Mouse (Mus musculus) lung, postnatal 0 days (tissue): ENCODE measurements around the gene Btrc. TPM values are rescaled to one million over a fixed set of nuclear protein-coding genes. Genes with fewer than 3 reads are reported as not detected.
A peak's percentile ranks its signal among the peaks of the same experiment; 100 is the strongest.

ENCODE experiments used
- ATAC-seq: fragments of 200-750 bp; cut with Nextera tagmentation; 2 replicates; pipeline ENCODE4 v1.8.0; 2017; ENCODE audit warnings: moderate library complexity
- DNase-seq: peaks from one replicate; pipeline ENCODE4 v3.0.0-alpha.2; 2016; ENCODE audit warnings: low spot score
- H3K27ac ChIP-seq: fragments of 300-500 bp; sonication (generic); 2 replicates; pipeline ENCODE4 v1.5.1; 2014; ENCODE audit warnings: antibody characterized with exemption, mild to moderate bottlenecking, low read length, mixed read lengths
- H3K27me3 ChIP-seq: fragments of 300-500 bp; sonication (generic); replicated peaks from 2 replicates; pipeline ENCODE4 v1.6.1; 2014; ENCODE audit warnings: low read length, mixed read lengths; ENCODE audit not compliant: insufficient read depth
- H3K36me3 ChIP-seq: fragments of 300-500 bp; sonication (generic); 2 replicates; pipeline ENCODE4 v1.6.1; 2014; ENCODE audit warnings: low read length, mixed read lengths; ENCODE audit not compliant: insufficient read depth
- H3K4me1 ChIP-seq: fragments of 300-500 bp; sonication (generic); 2 replicates; pipeline ENCODE4 v1.6.1; 2014; ENCODE audit warnings: antibody characterized with exemption, low read depth, low read length, mixed read lengths; ENCODE audit not compliant: insufficient read depth
- H3K4me2 ChIP-seq: fragments of 300-500 bp; sonication (generic); replicated peaks from 2 replicates; pipeline ENCODE4 v1.6.1; 2014; ENCODE audit warnings: low read depth, mild to moderate bottlenecking, low read length, moderate library complexity, mixed read lengths
- H3K4me3 ChIP-seq: fragments of 300-500 bp; sonication (generic); 2 replicates; pipeline ENCODE4 v1.5.1; 2014; ENCODE audit warnings: low read depth, low read length
- H3K9ac ChIP-seq: fragments of 300-500 bp; sonication (generic); replicated peaks from 2 replicates; pipeline ENCODE4 v1.6.1; 2014; ENCODE audit warnings: low read depth, mild to moderate bottlenecking
- H3K9me3 ChIP-seq: fragments of 300-500 bp; sonication (generic); 2 replicates; pipeline ENCODE4 v1.6.1; 2016; ENCODE audit warnings: low read length, mixed read lengths
- CTCF ChIP-seq: IDR thresholded peaks from 2 replicates; pipeline ENCODE4 v1.5.1; 2016; ENCODE audit warnings: antibody characterized with exemption, mild to moderate bottlenecking
- EP300 ChIP-seq: IDR thresholded peaks from 2 replicates; pipeline ENCODE4 v1.6.1; 2016; ENCODE audit warnings: antibody characterized with exemption, mild to moderate bottlenecking, control low read depth
- whole genome bisulfite sequencing: fragments of 180-500 bp; shearing (Covaris S2); extraction: QIAGEN DNeasy Blood & Tissue Kit; methylation state at CpG from one replicate; pipeline ENCODE4 v1.1.7; 2014; 5-methylcytosine and 5-hydroxymethylcytosine counted together
- polyA plus RNA-seq: library from polyadenylated mRNA; unstranded; fragments of >200 nt; fragmentation: Nextera tagmentation; extraction: Ambion mirVana; gene quantifications from 2 replicates; pipeline ENCODE4 v1.2.1, GENCODE M21; 2015

The Btrc gene
- polyA plus RNA-seq, 1 experiment from 2014 or later, result 20.7 TPM

DNA sequence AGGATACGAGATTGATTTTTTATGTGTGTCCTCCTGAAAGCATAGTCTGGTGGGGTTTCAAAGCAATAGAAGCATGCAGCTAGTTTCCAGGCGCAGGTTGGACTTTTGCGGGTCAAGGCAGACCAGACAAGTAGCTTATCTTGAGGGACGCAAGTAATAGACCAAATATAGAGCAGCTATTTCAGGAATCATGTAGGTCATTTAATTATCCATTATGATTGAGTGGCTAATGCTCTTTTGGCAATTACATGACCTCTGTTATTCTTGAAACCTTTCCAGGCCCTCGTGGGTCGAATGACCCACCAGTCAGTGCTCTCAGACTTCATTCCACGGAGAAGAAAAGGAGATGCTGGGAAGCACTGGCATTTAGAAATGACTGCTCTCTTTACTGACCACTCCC is 78.2 kb downstream of the Btrc start:
- peak overlapping the region; percentile 57 for H3K27ac ChIP-seq
- H3K9ac ChIP-seq, result no peak overlapping the region
- peak; percentile 34 for DNase-seq
- H3K27me3 ChIP-seq, result no peaks in the 10 kb centered on the region
- no peak for ATAC-seq
- 56% methylated on average over 7 of the region's 7 CpGs for WGBS
- no peaks in the 10 kb centered on the region for H3K36me3 ChIP-seq
- TF ChIP-seq EP300, result no peak
- TF ChIP-seq CTCF, result no peak
- H3K4me3 ChIP-seq, result no peak overlapping the region
- H3K4me1 ChIP-seq, result no peaks in the 10 kb centered on the region
- H3K4me2 ChIP-seq, result no peak overlapping the region
- no peaks in the 10 kb centered on the region for H3K9me3 ChIP-seq

DNA sequence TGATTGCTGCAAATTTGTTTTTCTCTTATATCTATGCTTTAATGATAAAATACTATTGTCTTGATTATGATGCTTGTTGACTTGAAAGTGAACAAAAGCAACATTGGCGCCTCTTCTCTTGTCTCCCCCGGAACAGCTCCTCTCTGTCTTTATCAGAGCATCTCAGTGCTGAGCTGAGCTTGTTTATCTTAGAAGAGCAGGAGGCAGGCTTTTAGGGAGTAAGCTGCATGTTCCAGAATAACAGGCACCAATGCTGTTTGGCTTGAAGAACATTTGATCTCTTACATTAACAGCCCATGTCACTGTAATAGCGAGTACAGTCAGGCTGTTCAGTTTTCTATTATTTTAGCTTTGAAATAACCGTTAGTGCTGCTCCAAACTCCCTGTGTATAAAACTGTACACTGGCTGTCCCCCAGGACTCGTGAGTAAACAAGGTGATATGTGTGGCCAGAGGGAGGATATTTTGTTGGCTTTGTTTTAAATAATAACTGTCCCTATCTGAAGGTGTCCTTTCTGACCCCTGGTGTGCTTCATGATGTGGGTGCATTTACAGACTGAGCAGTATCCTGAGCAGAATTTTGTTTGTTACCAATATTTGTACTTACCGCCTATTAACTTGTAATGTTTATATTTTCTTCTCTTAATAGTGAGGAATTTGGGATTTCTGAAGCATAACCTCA is 81.9 kb downstream of the Btrc start:
- no peak overlapping the region for H3K4me3 ChIP-seq
- no peak overlapping the region for H3K27ac ChIP-seq
- no peak for TF ChIP-seq EP300
- TF ChIP-seq CTCF, result no peak
- no peak overlapping the region for H3K9ac ChIP-seq
- H3K36me3 ChIP-seq, result no peaks in the 10 kb centered on the region
- no peaks in the 10 kb centered on the region for H3K9me3 ChIP-seq
- ATAC-seq (no peak), DNase-seq (no peak)
- H3K27me3 ChIP-seq, result no peaks in the 10 kb centered on the region
- H3K4me1 ChIP-seq, result no peaks in the 10 kb centered on the region
- WGBS, result 42% methylated on average over 6 of the region's 6 CpGs
- no peak overlapping the region for H3K4me2 ChIP-seq

DNA sequence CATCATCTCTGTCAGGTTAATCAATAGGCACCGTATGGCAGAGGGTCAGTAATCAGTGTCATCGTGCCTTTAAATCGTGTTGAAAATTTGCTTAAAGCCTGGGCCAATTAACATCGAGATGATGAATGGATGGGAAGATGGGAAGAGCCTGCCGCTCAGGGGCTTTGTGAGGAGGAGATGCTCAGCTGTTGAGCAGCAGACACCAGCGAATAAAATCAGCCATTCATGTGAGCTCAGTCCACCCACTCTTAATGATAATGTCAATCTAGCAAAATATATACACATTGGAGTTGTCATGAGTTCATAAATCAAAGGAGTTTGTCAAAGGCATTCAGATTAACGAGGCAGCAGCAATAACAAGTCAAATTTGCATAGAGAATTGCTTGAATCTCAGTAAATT is 83.1 kb downstream of the Btrc start:
- ATAC-seq (no peak), DNase-seq (no peak)
- Histone ChIP-seq H3K9me3 (no peaks in the 10 kb centered on the region), H3K4me3 (no peak overlapping the region), H3K9ac (no peak overlapping the region), H3K27ac (no peak overlapping the region), H3K36me3 (no peaks in the 10 kb centered on the region), H3K4me1 (no peaks in the 10 kb centered on the region), H3K27me3 (no peaks in the 10 kb centered on the region), H3K4me2 (no peak overlapping the region)
- TF ChIP-seq CTCF (no peak), EP300 (no peak)
- WGBS, result 49% methylated on average over 7 of the region's 7 CpGs

DNA sequence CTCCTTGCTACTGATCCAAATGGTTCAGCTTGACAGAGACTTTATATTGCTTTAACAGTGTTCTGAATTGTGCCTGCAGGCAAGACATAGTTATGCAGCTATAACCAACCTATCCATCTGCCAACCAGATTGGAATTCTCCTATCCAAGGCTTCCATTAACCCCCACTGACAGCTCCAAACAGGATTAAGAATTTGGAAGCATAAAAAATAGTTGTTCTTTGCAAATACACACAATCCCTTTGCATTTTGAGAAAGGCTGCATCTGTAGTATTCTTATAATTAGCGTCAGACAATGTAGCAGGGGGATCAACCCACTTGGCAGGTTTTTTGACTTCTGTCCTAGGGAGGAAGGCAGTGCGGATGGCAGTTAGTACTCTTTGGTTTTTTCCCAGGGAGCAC is 83.7 kb downstream of the Btrc start:
- Histone ChIP-seq H3K4me2 (no peak overlapping the region), H3K27ac (no peak overlapping the region), H3K9ac (no peak overlapping the region), H3K9me3 (no peaks in the 10 kb centered on the region), H3K4me1 (no peaks in the 10 kb centered on the region), H3K36me3 (no peaks in the 10 kb centered on the region), H3K27me3 (no peaks in the 10 kb centered on the region), H3K4me3 (no peak overlapping the region)
- no peak for ATAC-seq
- whole genome bisulfite sequencing, result 87% methylated on average over 2 of the region's 2 CpGs
- DNase-seq, result no peak
- no peak for TF ChIP-seq EP300
- TF ChIP-seq CTCF, result no peak

DNA sequence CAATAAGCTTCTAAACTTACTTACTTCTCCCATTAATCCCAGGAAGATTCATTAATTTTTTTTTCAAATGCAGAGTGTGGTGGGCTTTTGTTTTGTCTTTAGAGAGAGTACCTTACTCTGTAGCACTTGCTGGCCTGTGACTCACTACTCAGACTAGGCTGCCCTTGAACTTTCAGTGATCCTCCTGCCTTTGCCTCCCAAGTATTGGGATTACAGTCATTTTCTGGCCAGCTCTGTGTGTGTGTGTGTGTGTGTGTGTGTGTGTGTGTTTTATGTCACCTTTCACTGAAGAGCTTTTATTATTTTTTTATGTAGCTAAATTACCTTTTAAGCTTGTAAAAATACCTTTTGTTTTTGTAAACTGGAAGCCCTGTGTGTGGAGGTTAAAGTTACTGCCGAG is 84.4 kb downstream of the Btrc start:
- Histone ChIP-seq H3K4me2 (no peak overlapping the region), H3K36me3 (no peaks in the 10 kb centered on the region), H3K4me3 (no peak overlapping the region), H3K27ac (no peak overlapping the region), H3K27me3 (no peaks in the 10 kb centered on the region), H3K4me1 (no peaks in the 10 kb centered on the region), H3K9ac (no peak overlapping the region), H3K9me3 (no peaks in the 10 kb centered on the region)
- no peak for DNase-seq
- 97% methylated on average over 1 of the region's 1 CpGs for WGBS
- ATAC-seq, result no peak
- TF ChIP-seq CTCF (no peak), EP300 (no peak)

DNA sequence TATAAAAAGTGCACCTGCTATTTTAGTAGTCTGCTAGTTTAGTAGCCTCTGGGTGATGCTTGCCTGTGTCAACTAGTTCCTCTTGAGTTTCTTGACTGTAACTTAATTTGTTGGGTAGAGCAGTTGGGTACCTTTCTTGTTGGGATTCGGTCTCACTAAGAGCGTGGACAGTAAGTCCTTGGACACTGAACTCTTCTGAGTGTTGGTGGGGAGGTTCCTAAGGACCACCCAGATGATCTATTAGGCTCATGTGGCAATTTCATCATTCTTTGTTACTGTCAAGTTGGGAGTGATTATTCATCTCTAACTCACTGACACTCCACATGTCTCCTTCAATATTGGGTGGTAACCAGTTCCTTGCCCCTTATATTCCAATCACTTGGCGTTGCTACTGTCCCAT is 90.9 kb downstream of the Btrc start:
- no peaks in the 10 kb centered on the region for H3K9me3 ChIP-seq
- H3K36me3 ChIP-seq, result no peaks in the 10 kb centered on the region
- H3K27me3 ChIP-seq, result no peaks in the 10 kb centered on the region
- no peak for DNase-seq
- TF ChIP-seq EP300, result no peak
- no peak for TF ChIP-seq CTCF
- no peak overlapping the region for H3K4me3 ChIP-seq
- WGBS, result 93% methylated on average over 3 of the region's 3 CpGs
- H3K27ac ChIP-seq, result no peak overlapping the region
- H3K9ac ChIP-seq, result no peak overlapping the region
- H3K4me1 ChIP-seq, result no peaks in the 10 kb centered on the region
- ATAC-seq, result no peak
- no peak overlapping the region for H3K4me2 ChIP-seq

DNA sequence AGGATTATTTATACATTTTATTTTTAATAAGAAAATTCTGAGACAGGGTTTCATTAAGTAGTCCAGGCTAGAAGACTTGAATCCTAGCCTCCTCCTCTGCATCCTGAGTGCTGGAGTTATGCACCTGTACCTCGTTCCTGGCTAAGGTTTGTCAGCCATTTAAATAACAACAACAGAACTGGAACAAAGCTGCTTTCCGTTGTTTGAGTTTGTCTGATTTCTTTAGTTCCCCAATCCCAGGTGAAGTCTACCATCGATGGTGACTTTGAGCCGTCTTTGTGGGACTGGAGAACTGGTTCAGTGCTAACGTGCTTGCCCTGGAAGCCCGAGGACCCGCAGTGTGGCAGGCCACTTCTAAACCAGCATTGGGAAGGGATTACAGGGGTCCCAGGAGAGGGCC is 93.4 kb downstream of the Btrc start:
- WGBS, result 87% methylated on average over 7 of the region's 7 CpGs
- H3K9me3 ChIP-seq, result no peaks in the 10 kb centered on the region
- H3K4me3 ChIP-seq, result no peak overlapping the region
- no peaks in the 10 kb centered on the region for H3K4me1 ChIP-seq
- TF ChIP-seq EP300 (no peak), CTCF (no peak)
- DNase-seq (no peak), ATAC-seq (no peak)
- no peak overlapping the region for H3K4me2 ChIP-seq
- no peaks in the 10 kb centered on the region for H3K27me3 ChIP-seq
- H3K27ac ChIP-seq, result no peak overlapping the region
- no peak overlapping the region for H3K9ac ChIP-seq
- no peaks in the 10 kb centered on the region for H3K36me3 ChIP-seq
